Mouse (Mus musculus): ENCODE results near the gene Prkce.

Prkce gene

DNA sequence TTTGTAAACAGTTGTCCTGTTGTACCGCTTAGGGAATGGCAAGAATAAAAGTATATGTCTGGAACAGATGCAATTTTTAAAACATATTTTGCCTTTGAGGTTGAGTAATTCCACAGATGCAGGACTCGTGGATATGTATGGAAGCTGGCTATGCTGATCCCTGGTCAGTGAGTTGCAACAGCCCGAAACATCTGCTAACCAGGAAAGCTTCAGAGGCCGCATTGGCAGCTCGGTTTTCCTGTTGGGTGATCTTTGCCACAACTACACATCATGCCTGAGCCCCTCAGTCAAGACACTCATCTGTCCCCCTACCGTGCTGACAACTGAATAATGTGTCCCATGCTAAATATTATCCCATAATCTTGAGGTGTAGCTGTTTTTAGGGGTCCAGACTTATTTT is 404.6 kb downstream of the Prkce start:
- DNase-seq (ENCODE audit: low spot score) = no peak

DNA sequence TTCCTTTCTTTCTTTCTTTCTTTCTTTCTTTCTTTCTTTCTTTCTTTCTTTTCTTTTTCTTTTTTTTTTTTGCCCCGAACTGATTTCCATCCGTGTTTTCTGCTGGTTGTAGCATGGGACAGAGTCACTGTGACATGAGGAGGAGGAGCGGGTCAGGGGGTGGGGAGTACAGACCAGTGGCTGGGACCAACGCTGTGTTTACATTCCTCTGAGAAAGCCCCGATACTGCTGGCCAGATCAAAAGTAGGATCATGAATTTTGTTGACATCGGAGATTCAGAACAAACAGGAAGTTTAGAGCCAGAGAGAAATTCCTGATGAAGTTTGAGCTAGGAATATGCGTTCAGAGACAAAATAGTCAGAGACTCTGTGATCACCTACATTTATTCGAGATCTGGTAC is 405.0 kb downstream of the Prkce start:
- no peak for DNase-seq (ENCODE audit: low spot score)

DNA sequence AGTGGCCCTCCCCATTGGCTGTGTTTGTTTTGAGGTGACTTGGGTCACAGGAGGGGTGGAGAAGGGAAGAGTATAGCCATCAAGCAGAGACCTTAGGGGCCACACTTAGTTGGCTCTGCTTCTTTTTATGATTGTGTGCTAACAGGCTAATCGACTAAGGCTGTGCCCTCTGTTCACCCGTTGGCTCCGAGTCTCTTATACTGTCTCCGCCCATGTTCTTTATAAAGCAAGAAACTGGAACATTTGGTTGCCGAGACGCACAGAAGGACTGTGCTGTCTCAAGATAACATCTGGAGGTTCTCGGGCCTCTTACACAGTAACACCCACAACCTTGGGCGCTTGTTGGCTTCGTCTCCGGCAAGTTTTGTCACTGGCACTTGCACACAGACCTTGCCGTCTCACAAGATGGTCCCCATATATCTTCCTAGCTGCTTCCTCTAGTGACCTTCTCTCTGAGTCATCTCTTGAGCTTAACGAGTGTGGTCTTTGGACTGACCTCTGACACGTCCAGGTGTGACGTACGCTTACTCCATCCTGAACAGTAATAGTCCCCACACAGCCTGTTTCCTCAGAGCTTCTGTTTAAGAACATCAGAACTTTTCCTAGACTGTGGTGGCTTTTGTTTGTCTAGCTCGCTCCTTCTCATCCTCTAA is 406.1 kb downstream of the Prkce start:
- no peak for DNase-seq (ENCODE audit: low spot score)

DNA sequence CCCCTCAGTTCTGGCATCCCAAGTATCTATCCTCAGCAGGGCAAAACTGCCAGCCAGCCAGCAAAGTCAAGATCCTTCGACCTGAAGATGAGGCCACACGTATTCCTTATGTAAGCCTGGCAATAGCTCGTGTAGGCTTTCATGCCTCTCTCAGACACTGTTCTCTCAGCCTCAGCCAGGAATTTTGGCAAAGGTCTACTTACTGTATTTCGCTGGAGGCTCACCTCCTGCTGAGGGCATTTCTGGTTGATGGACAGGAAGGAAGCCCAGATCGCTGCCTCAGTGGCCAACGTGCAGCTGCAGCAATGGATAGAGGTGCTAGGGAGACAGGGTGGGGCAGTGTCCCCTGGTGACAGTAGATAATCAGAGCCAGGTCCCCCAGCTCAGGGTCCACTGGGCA is 413.1 kb downstream of the Prkce start:
- DNase-seq (ENCODE audit: low spot score) = no peak

DNA sequence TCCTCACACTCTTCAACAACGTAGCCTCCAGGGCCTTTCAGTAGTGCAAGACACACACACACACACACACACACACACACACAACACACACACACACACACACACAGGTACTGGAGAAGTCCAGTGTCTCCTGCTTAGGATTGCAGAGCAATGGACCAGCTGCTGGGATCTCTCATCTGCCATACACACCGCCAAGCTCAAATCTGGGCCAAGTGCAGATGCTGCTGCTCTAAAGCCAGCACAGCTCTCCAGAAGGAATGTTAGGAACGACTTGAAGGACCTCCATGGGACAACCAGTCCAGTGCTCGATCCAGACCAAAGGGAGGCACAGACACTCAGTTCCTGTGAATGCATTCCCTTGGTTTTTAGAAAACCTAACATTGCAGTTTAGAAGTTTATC is 414.8 kb downstream of the Prkce start:
- no peak for DNase-seq (ENCODE audit: low spot score)

DNA sequence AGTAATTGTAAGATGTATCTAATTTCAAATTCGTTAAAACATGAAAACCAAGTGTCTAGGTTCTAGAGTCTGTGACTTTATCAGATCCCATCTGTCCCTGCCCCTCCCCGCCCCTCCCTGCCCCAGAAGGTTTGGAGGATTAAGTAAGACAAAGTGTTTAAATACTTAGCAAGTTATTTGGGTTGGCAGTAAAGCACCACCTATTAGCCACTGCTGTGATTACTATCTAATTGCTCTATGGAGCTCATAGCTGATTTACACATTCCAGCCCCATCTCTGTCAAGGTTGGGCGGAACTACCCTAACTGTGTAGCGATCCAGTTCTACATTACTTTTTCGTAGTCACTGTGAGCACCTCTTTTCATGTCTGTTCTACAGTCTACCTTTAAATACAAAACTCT is 418.9 kb downstream of the Prkce start:
- DNase-seq (ENCODE audit: low spot score) = no peak

DNA sequence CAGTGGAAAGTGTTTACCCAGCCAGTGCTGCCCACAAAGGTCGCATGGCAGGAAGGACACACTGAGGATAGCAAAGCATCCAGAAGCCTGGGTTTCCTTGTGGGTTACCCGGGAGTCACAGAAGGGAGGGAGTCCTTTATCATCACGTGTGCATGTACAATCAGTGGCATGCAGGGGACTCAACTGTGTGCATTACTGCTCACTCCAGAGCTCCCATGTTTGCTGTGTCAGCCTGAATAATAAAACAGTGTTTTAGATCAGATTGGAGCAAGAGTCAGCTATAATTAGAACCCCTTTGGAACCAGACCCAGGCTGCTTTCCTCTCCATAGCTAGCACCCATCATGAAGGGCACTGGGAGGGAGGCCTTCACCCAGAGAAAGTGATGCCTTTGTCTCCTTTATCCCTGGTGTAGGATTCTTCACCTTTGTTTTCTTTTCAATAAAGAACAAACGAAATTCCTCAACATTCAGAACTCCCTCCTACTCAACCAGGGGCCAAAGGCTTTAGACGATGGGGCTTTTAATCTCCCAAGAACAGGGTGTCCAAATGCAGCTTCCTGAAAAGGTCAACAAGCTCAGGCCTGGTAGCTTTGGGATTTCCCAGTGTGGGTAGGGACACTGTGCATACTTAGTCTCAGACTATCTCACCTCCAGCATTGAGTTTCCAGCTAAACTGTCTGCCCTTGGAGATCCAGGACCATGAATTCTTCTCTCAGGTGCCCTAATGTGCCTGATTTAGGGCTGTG is 421.3 kb downstream of the Prkce start:
- DNase-seq (ENCODE audit: low spot score) = no peak

DNA sequence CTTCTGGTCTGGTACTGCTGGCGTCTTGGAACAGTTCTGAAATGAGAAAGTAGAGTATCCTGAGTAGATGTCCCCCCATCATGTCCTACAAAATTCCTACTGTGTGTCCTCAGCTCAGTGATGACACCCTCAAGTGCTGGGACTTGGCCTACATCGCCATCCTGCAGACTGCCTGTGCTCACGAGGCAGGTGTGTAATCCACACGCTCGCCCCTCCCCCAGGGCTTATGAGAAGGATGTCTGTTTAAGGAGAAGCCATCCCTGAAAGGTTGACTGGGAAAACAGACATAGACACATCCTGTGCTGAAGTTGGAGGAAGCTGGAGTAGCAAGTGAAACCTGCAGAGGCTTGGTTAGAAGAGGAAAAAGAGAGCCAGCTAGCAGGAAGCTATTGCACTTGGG is 422.1 kb downstream of the Prkce start:
- DNase-seq (ENCODE audit: low spot score) = no peak

DNA sequence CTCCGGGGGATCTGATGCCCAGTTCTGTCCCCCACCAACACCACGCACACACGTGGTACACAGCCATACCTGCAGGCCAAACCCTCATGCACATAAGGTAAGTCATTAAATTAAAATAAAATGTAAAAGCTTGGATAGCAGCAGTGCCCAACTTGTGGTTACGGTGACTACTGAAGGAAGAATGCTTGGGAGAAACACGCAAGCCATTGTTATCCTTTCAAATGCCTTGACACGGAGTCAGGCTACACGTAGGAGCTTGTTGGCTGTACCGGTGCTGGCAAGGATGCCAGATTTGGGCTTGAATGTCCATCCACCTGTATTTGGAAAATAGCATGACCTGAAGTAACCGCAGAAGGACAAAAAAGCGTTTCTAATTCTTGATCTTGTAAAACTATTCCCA is 423.7 kb downstream of the Prkce start:
- DNase-seq (ENCODE audit: low spot score) = no peak

DNA sequence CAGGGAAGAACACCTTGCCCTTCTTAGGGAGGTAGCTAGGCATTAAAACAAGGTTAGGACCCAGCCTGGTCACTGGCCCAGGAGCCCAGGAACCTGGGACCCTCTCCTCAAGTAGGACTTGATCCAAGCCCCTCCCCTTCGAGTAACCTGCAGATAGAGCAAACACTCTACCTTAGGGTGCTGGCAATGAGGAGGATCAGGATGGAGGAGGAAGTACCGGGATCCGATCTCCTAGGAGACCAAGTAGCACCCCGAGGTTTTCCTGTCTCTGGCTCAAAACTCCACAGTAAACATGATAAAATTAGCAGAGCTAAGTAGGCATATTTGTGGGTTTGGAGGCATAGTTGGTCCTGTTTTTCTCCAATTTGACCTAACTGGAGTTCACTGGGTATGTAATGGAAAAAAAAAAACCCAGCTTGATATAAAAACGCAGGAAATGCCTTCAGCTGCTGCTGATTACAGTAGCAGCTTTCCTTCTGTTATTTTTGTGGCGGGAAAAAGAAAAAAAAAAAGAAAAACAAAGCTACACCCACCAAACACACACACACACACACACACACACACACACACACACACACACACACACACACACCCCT is 425.5 kb downstream of the Prkce start:
- no peak for DNase-seq (ENCODE audit: low spot score)

DNA sequence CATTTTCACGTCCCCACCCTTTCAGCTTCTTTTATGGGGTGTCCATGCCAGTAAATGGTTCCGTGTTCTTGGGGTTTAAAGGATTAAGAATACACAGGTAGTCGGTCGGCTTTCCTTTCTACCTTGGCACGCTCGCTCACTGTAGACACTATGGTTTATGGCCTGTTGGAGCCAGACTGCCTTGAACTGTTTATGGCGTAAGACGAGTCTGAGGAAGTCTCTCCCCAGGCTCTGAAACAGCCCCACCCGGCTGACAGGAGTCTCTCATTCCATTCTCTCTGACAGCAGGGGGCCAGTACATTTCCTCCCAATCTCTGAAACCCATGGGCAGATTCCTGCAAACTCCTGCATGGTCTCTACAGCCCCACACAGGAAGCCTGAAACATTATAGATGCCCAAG is 427.9 kb downstream of the Prkce start:
- DNase-seq (ENCODE audit: low spot score) = no peak

DNA sequence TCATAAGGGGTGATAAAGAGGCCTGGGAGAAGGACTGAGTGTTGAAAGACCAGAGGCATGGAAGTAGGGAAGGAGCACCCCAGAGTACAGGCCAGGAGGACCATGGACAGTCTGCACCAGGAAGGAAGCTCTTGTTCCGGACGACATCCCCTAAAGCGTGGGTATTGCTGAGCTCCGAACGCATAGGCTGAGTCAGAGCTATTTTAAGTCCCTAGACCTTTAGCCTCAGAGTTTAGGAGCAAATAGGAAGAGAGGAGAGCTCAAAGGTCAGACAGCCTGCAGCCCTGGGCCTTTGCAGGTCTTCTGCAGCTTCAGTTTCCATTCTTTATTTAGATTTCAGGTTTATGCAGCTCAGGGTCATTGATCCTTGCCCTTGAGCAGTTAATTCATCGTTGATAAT is 433.5 kb downstream of the Prkce start:
- no peak for DNase-seq (ENCODE audit: low spot score)

DNA sequence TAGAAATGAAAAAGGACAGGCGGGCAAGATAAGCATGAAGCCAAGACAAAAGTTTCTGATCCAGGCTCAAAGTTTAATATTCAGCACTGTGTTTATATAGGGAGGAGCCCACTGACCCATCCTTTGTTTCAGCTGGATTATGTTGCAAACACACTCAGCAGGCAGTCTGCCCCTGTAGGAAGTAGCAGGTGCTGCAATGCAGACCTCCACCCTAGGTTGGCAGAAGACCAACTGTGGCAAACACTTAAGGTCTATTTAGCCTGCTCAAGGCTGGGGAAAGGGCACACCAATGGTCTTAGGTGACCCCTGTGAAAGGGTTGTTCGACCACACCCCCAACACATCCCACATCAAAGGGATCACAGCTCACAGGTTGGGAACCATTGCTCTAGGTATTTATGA is 434.3 kb downstream of the Prkce start:
- no peak for DNase-seq (ENCODE audit: low spot score)

DNA sequence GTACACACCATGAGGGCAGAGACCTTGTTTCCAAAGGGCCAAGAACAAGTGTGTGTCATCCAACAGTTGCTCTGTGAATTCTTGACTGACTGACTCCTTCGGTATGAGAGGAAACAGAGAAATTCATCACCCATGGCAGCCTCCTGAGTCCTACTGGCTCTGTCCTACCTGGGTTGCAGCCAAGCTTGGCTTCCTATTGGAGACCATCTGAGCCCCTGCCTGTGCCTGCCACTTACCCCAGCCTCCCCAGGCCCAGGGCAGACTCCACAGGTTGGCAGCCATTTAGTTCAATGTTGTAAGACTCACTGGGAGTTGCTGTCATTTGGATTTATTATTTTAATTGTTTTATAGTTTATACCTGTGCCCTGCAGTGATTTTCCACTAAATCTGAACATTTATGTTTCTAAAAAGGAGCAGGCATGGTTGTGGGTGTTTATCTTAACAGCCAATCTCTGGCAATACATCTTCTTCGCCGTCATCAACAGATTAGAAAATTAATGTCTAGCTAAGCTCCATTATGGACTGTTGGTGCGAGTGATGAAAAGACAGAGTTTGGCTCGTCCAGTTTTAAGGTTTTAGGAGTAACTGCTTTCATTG is 436.4 kb downstream of the Prkce start:
- no peak for DNase-seq (ENCODE audit: low spot score)

DNA sequence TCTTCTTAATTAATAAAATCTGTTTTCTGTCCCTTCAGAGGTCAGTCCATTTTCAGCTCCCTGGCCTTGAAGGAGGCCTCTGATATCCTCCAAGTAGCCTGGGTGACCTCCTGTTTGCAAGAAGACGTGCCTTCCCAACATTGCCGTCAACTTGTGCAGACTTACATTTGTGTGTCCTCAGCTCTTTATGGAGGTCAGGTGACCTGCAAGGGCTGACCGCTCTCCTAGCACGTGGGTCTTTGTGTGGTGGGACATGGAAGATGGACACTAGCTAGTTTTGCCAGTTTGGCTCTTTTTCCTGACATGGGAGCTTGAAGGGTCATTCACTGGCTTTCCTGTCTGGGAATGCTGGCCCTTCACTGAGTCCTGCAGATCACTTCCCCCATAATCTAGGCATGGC is 440.4 kb downstream of the Prkce start:
- no peak for DNase-seq (ENCODE audit: low spot score)

DNA sequence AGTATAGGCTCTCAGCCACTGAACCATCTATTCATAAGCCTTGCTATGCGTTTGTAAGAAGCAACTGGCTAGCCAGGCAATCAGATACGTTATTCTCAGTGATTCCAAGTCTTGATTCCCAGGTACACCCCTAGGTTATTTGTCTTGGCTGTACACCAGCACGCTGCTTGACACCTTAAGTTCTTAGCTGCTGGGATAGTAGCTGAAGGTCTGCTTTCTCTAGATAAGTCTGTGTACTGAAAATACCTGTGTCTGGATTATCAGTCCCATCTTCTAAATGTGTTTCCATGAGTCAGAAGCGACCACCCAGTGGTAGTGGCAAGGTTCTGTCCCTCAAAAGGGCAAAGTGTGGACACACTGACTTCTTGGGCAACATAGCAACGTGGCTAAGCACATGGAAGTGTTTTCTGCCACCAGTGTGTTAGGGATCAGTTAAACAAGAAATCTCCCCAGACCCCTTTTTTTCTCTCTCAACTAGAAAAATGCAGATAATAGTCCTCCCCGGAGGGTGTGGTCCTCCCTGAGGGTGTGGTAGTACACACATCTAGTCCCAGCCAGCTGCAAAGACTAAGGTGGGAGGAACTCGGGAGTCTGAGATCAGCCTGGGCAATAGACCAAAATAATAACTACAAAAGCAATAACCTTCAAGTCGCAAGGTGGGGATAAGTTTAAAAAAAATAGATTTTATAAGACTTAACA is 442.8 kb downstream of the Prkce start:
- DNase-seq (ENCODE audit: low spot score) = no peak

DNA sequence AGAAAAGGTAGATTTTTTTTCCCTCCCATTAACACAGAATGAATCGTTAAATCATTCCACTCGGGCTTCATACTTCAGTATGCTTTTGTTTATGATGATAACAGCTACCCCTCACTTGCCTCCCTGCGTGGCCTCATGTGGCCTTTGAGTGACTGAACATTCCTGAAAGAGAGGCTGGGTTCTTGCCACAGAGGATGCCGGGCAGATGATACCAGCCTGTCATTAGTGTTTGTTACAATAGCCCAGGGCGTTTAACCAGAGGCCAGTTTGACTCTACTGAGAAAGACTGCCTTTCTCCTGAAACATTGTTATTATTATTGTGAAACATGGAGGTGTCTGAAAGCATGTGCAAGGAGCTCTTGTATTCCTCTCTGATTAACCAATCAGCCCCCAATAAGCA is 444.2 kb downstream of the Prkce start:
- no peak for DNase-seq (ENCODE audit: low spot score)

DNA sequence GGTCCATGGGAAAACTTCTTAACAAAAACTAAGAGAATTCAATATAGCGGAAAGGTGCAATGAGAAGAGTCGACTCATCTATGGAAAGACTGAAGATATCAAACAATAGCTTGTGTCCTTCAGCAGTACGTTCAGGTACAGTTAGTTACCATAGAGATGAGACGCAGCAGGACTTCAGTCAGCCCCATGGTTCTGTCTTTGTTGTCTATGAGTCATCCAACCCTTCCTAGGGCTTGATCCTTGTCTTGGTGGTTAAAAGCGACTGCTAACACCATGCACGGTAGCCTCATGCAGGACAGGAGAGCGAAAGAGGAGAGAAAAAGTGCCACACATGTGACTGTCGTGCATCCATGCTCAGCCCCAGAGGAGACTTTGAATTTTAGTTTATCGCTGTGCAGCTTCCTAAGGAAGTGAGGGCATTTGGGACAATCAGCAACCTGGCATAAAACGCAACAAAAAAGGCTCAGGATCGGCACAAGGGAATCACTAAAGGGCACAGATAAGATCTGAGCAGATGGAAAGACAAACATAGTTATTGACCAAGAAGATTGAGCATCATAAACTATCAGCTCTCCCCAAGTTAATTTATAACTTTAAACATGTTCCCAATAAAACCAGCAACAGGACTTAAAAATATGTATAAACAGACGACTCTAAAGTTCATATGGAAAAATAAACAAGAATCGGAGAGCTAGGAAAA is 448.2 kb downstream of the Prkce start:
- DNase-seq (ENCODE audit: low spot score) = no peak

DNA sequence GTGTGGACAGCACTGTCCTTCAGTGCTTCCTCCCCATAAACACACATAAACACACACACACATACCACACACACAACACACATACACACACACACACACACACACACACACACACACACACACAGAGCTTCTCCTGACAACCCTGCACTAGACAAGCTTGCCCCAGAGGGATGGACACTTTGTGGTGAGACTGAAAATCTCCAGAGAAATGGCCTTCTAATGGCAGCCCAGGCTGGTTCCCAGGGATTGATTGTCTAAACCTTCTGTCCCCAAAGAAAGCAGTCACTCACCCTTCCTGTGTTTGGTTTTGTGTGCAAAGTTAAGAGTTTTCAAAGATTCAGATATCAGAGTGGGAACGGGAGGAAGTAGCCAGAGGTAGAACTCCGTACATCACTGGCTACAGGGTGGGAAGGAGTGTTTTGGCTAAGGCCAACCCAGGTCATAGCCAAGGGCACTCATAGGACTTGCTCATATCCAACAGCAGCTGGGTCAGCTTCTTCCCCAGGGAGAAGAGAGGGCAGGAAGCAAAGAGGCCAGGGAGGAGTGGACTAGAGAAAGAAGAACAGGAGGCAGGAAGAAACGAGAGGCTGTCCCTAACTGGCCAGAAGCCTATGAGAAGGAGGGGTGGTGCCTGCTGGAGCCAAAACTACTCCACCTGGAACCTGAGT is 450.1 kb downstream of the Prkce start:
- DNase-seq (ENCODE audit: low spot score) = no peak

DNA sequence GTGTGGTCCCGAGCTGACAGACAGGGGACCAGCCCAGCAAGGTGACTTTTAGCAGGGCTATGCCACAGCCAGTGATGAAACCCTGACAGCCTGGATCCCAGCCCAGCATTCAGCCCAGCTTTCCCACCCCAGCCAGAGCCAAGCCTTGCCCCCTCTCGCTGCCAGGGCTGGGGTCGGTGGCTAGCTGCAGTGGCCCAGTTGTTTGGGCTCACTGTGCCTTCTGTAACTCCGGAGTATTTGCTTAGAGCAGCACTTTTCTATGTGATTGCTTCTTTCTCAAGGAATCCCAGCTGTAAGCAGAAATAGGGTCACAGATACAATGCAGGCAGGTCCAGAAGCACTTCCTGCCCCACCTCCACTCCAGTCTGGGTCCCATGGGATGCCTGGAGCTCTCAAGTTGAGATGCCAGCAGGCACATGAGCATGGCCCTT is 450.9 kb downstream of the Prkce start:
- peak; percentile 31 for DNase-seq (ENCODE audit: low spot score)

DNA sequence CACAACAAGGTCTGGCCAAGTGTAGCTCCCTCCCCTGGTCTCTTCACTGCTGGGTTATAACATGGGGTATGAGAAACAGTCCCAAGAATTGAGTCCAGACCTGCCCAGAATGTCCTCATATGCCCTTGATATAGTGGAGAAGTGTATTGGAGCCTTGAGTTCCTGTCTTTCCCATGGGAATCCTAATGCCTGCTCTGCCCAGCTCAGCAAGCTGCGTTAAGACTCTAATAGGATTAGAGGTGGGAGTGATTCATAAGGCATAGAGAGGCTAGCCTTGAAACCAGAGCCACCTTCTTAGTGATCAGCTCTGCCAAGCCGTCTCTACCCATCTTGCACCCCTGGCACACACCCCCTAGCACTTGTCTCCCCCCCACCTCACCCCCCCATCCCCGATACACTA is 455.3 kb downstream of the Prkce start:
- DNase-seq (ENCODE audit: low spot score) = no peak
